Mouse (Mus musculus) urinary bladder, postnatal 4 days (tissue): ENCODE measurements around the gene Hspg2.
"Not testable (repeated sequence)": the region's sequence is repeated elsewhere in the genome, so short reads cannot be mapped to it uniquely, and the experiment has no call there.

Source experiments
- DNase-seq, 2 experiments: peaks; one replicate each; pipeline ENCODE4 v3.0.0; 2021 to 2022; ENCODE audit warnings: low spot score in 2 of 2

Gene Hspg2

GRCm38 (mm10) chr4:137556673-137557210 is 88.2 kb downstream of the Hspg2 start:
- no peak for DNase-seq

DNA sequence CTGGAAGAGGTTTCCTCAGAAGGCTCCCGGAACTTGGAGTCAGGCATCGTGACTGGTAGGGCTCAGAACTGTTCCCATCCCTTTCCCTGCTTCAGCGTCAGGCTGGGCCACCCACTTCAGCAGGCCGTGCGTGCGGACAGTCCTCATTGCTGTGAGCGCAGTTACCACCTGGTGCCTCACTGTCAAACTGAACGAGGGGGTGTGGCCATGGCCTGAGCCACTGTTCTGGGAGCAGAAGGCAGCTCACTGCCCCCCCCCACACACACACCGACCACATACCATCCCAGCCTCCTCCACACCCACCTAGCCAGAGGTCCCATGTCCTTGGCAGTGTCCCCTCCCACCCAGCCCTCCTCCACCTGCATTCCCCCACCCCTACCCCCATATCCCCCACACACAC is 101.3 kb downstream of the Hspg2 start:
- DNase-seq, result no peak

GRCm38 (mm10) chr4:137574469-137574868 is 105.9 kb downstream of the Hspg2 start, which contains the start of gene Ldlrad2:
Gene Ldlrad2, minus strand, starts transcription at chr4:137574569.
- no peak for DNase-seq

- DNase-seq, result no peak
These were observed 108.9 kb downstream of the Hspg2 start for GRCm38 (mm10) chr4:137577486-137577885.

DNA sequence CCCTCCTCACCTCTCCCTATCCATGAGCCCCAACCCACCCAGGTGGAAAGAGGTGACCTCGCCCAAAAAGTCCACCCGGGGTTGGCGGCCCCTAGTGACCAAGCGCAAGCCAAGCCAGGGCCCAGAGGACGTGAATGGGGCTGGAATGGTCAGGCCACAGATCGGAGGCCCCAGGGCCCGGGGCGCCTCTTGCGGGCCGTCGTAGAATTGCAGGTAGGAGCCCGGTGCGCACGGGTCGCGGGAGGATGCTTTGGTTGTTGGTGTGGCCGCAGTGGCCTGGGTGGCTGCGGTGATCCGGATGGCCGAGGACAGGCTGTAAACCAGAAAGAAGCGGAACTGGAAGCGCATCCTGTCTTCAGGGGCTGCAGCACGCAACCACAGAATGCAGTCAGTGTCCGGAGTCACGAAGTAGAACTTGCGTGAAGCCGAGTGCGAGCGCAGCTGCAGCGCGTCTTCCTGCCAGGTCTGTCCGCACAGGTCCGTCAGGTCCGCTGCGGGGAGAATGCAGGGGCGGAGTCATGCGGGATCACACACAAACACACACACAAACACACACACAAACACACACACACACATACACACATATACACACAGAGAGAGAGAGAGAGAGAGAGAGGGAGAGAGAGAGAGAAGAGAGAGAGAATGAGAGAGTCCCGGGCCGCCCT is 109.7 kb downstream of the Hspg2 start:
- DNase-seq, result peak; percentile 53 to 74

DNA sequence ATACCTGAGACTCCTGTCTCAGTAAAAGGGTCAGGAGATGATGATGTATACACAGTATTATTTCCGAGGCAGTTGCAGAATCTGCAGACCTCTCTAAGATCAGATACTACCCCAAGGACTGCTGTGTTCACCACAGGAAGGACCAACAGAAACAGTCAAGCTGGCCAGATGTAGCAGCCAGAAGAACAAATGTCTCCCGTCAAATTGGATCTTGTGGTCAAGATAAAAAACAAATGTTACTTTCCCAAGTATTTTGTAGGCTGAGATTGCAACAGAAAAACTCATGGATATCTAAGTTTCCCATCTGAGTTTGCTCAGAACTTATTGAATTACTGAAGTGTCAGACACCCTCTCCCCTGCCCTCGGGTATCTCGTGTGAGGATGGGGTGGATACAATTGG is 111.2 kb downstream of the Hspg2 start:
- DNase-seq, result no peak

DNA sequence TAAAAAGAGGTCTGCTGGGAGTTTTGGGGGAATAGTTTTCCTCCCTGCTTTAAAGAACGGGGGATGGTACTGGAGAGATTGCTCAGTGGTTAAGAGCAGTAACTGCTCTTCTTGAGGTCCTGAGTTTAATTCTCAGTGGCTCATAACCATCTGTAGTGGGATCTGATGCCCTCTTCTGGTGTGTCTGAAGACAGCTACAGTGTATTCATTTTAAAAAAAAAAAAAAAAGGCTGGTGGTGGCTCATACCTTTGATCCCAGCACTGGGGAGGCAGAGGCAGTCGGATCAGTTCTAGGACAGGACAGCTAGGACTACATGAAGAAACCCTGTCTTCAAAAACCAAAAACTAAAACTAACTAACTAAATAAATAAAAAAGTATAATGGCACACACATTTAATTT is 111.7 kb downstream of the Hspg2 start:
- DNase-seq, result no peak

- no peak for DNase-seq
These were observed 113.2 kb downstream of the Hspg2 start for GRCm38 (mm10) chr4:137581815-137582214.

DNA sequence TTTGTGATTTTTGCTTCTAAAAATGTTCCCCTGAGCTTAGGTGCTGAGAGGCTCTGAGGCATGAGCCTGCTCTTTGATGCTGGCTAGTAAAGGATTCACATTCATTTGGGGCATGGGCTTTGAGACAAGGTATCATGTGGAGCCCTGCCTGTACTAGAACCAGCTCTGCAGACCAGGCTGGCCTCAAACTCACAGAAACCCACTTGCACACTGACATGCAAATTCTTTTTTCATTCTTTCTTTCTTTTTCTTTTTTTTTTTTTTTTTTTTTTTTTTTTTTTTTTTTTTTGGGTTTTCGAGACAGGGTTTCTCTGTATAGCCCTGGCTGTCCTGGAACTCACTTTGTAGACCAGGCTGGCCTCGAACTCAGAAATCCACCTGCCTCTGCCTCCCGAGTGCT is 120.5 kb downstream of the Hspg2 start:
- DNase-seq, result not testable (repeated sequence)

DNA sequence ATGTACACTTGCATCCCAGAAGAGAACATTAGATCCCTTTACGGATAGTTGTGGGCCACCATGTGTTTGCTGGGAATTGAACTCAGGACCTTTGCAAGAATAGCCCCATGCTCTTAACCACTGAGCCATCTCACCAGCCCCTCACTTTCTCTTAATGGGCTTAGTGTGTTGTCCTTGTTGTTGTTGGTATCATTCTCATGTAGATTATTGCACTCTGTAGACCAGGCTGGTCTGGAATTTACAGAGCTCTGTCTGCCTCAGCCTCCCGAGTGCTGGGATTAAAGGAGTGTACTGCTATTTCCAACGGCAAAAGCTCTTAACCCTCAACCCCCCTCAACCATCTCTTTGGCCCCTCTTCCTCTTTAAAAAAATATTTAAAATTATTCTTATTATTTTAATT is 121.0 kb downstream of the Hspg2 start:
- no peak for DNase-seq

DNA sequence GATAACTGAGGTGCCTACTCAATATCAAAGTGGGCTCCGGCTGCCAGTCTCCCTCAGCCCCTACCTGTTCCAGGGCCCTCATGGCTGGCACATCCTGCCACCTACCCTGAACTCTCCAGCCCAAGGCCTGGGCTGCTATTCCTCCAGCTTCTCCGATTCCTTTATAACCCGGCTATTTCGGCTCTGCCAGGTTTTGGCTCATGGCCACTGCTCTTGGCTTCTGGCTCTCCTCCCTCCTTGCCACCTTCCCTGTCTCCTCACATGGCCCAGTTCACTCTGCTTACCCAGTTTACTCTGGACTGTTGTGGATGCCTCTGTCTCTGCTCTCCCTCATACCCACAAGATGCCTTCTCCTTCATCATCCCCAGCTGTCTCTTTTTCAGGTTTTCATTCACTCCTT is 122.4 kb downstream of the Hspg2 start:
- no peak for DNase-seq

GRCm38 (mm10) chr4:137593601-137594495 is 125.3 kb downstream of the Hspg2 start, which contains the start of gene Usp48:
Gene Usp48, plus strand, starts transcription at chr4:137593755.
- peak; percentile 99 for DNase-seq

- DNase-seq, result no peak
These were observed 126.1 kb downstream of the Hspg2 start for GRCm38 (mm10) chr4:137594496-137595270.

GRCm38 (mm10) chr4:137597098-137597630 is 128.6 kb downstream of the Hspg2 start:
- DNase-seq, result no peak

DNA sequence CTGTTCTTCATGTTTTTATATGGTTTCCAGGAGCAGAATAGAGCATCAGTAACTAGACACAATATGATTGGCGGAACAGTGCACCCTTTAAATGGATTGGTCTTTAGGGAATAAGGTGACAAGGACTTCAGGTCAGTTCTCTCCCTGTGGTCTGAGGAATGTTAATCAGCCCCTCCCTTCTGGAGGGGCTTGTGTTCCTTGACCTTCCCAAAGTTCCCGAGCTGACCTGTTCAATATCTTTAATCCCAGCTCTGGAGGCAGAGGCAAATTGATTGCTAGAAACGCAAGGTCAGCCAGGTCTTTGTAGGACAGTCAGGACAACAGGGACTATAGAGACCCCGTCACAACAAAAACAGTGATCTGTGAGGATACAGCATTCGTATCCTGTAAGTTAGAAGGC is 130.0 kb downstream of the Hspg2 start:
- no peak for DNase-seq

DNA sequence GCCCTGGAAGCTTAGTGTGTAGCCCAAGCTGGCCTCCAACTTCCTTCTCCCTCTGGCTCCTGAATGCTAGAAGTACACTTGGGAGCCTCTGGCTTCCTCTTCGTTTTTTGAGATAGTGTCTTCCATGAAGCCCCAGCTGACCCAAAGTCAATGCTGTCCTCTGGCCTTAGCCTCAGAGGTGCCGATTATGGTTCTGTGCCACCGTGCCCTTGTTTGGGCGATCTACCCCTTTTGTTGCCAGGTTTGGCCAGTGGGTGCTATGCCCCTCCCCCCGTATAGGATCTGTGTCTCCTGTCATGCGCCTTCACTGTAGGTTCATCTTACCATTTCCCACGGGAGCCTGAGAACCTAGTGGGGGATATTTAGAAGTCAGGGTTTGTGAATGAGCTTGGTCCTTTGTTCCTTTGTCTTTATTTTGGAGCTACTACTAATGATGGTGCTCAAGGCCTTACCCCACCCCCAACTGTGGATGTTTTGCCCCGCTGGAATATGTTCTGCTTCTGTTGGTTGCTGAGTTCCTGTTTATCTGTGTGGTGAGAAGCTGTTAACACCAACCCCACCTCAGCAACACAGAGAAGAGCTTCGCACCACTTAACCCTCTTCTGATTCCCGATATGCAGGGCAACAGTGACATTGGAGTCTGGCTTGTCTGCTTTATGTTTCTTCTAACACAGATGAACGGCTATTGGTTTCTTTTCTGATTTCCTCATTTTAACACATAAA is 135.0 kb downstream of the Hspg2 start:
- DNase-seq, result no peak

DNA sequence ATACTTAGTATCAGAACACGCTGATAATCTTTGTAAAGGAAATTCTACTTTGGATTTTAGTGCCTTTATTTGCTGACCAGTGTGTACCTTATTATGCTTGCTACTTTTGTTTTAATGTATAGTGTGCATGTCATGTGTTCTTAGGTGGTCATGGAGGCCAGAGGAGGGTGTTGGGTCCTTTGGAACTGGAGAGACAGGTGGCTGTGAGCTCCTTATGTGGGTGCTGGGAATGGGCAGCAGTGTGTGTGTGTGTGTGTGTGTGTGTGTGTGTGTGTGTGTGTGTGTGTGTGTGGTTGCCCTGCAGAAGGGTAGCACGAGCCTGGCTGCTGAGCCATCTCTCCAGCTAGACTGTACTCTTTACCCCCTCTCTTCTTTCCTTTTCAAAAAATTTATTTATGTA is 138.5 kb downstream of the Hspg2 start:
- no peak for DNase-seq

- no peak for DNase-seq
These were observed 140.7 kb downstream of the Hspg2 start for GRCm38 (mm10) chr4:137609281-137609680.

DNA sequence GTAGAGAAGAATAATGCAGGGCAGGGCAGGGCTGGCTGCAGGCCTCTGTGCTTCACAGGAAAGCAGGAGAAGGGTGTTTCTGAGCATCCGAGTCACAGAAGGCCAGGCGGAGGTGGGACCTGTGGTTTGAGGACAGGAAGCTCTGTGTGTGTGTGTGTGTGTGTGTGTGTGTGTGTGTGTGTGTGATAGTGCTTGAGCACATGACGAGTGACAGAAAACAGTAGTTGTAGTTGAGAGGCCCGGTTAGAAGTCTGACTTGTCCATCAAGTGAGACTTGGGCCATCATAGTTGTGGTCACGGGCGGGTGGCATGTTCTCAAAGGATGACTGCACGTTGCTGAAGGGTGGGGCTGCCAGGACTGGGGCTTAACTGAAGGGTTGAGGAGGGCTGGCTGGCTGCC is 141.1 kb downstream of the Hspg2 start:
- DNase-seq, result no peak

GRCm38 (mm10) chr4:137610256-137610655 is 141.7 kb downstream of the Hspg2 start:
- no peak for DNase-seq
